Mouse (Mus musculus): ENCODE measurements around the gene Phospho2.

DNA sequence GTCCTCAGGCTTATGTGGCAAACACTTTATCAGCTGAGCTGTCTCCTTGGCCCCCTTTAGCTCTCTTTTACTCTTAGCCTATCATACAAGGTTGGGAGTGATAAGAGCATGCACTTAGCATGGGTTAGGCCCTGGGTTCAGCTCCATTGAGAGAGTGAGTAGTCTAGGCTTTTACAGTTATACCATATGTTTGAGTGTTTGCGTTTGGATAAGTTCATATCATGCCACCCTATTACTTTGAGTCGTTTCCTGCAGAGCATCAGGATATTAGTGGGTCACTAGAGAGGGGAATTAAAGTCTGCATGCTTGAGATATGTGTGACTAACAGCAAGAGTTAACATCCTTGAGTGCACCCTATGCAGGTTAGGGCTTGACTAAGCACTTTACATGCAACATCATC lies 40.3 kb downstream of the Phospho2 start:
- TF ChIP-seq POLR2A (IDR thresholded peaks at IDR 0.05; ENCODE audit: insufficient read depth, low read depth, low read length): no peak
- no peak for TF ChIP-seq CTCF (IDR thresholded peaks at IDR 0.05; ENCODE audit: insufficient read depth, low read depth, low read length)
